Mouse (Mus musculus) embryonic facial prominence, embryonic 15.5 days (tissue): ENCODE data around the gene Trmt1. TPM values are rescaled to one million over a fixed set of nuclear protein-coding genes. Genes with fewer than 3 reads are reported as not detected.

ENCODE experiments used
- ATAC-seq: fragments of 200-750 bp; cut with Nextera tagmentation; 2 replicates; pipeline ENCODE4 v1.8.0; 2017; ENCODE audit warnings: low read depth, moderate TSS enrichment; ENCODE audit not compliant: insufficient number of reproducible peaks, low FRiP score, low TSS enrichment
- H3K27ac ChIP-seq: fragments of 300-500 bp; sonication (generic); replicated peaks from 2 replicates; pipeline ENCODE4 v1.5.1; 2015; ENCODE audit warnings: mild to moderate bottlenecking, inconsistent platforms
- H3K27me3 ChIP-seq: fragments of 300-500 bp; sonication (generic); 2 replicates; pipeline ENCODE4 v1.6.1; 2015; ENCODE audit warnings: inconsistent platforms
- H3K36me3 ChIP-seq: fragments of 300-500 bp; sonication (generic); 2 replicates; pipeline ENCODE4 v1.6.1; 2015; ENCODE audit warnings: mild to moderate bottlenecking, inconsistent platforms
- H3K4me1 ChIP-seq: fragments of 300-500 bp; sonication (generic); 2 replicates; pipeline ENCODE4 v1.6.1; 2015; ENCODE audit warnings: inconsistent platforms
- H3K4me2 ChIP-seq: fragments of 300-500 bp; sonication (generic); replicated peaks from 2 replicates; pipeline ENCODE4 v1.6.1; 2015; ENCODE audit warnings: mild to moderate bottlenecking, inconsistent platforms
- H3K4me3 ChIP-seq: fragments of 300-500 bp; sonication (generic); replicated peaks from 2 replicates; pipeline ENCODE4 v1.5.1; 2015; ENCODE audit warnings: mild to moderate bottlenecking, inconsistent platforms
- H3K9ac ChIP-seq: fragments of 300-500 bp; sonication (generic); 2 replicates; pipeline ENCODE4 v1.6.1; 2015; ENCODE audit warnings: inconsistent platforms
- H3K9me3 ChIP-seq: fragments of 300-500 bp; sonication (generic); replicated peaks from 2 replicates; pipeline ENCODE4 v1.6.1; 2016; ENCODE audit warnings: inconsistent platforms
- WGBS: fragments of 180-500 bp; shearing (Covaris S2); methylation state at CpG from one replicate; pipeline ENCODE4 v1.1.7; 2015; 5-methylcytosine and 5-hydroxymethylcytosine counted together
- polyA plus RNA-seq: library from polyadenylated mRNA; unstranded; fragments of >200 nt; fragmentation: Nextera tagmentation; extraction: Ambion mirVana; gene quantifications from 2 replicates; pipeline ENCODE4 v1.2.1, GENCODE M21; 2015

Trmt1 gene
- polyA plus RNA-seq, 1 experiment from 2014 or later = 78.2 TPM

DNA sequence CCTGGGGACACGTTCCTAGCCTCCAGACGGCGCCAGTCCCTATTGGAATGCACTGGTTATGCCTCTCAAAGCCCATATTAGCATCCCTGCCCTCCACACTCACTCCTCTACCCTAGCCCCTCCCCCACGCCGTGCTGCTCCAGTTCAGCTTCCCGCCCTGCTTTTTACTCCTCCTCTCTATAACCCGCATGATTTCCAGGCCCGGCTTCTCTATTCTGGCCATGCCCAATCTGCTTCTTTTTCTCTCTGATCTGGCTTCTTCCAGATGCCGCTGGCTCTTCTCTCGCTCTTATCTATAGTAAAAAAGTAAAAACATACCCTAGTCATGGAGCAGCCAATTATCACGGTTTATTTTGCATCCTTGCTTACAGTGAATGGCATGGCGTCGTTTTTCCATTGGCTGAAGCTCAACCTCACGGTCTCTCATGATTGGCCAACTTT, 38.6 kb upstream of the Trmt1 start:
- no peak for ATAC-seq
- WGBS = 4% methylated on average over 14 of the region's 14 CpGs
- no peak overlapping the region for H3K9ac ChIP-seq

DNA sequence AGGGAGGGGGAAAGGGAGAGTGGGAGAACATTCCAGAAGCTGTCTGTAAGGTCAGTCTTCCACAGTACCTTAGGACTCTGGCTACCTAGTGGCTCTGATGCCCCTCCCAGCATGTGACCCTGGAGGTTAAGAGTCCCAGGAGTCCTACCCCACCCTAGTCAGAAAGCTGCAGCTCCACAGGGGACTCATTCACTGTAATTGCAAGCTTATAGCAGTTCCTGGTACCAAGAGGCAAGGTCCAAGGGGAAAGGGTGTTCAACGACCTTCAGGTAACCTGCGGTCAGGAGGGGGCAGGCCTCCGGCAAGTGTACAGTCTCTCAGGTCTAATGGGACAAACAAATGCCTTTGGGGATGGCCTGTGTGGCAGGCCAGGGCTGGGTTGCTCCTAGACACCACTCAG, 35.9 kb upstream of the Trmt1 start:
- H3K4me1 ChIP-seq = peaks cover 15% of the 10 kb centered on the region
- H3K9me3 ChIP-seq = no peaks in the 10 kb centered on the region
- H3K9ac ChIP-seq = no peak overlapping the region
- H3K4me2 ChIP-seq = no peak overlapping the region
- no peaks in the 10 kb centered on the region for H3K36me3 ChIP-seq
- WGBS = 36% methylated on average over 3 of the region's 3 CpGs
- ATAC-seq = no peak
- H3K4me3 ChIP-seq = no peak overlapping the region
- no peaks in the 10 kb centered on the region for H3K27me3 ChIP-seq
- H3K27ac ChIP-seq = 0 out of 2 replicates have a peak overlapping the region, but pooled peaks have one; percentile 17

More for the DNA sequence above, 38.6 kb upstream of the Trmt1 start:
- no peaks in the 10 kb centered on the region for H3K27me3 ChIP-seq
- no peaks in the 10 kb centered on the region for H3K36me3 ChIP-seq
- H3K4me1 ChIP-seq = peaks cover 8% of the 10 kb centered on the region
- H3K9me3 ChIP-seq = no peaks in the 10 kb centered on the region
- peak overlapping the region; percentile 41 for H3K4me2 ChIP-seq
- H3K27ac ChIP-seq = no peak overlapping the region
- peak overlapping the region; percentile 13; the same call in 1 of the 2 replicates for H3K4me3 ChIP-seq

DNA sequence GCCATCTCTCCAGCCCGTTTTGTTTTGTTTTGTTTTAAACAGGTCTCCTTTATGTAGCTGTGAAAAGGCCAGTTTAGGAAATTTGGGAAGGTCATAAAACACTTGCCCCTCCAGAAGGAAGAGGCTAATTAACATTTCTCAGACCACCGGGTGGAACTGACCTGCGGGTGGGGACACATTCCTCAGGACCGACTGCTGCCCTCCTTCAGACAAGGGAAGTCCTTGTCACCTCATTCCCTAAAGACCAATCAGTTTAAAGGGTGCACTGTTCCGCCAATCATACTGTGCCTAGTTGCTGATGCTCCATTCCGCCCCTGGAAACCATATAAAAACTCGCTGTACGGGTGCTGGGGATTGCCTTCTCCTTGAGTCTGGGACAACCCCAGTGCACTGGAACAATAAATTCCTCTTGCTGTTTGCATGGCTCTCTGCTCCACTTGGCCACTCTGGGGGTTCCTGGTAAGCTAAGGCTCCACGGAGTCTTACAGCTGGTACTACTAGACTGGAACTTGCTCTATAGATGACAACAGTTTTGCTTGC, 32.9 kb upstream of the Trmt1 start:
- 49% methylated on average over 9 of the region's 9 CpGs for WGBS
- Histone ChIP-seq H3K9ac (no peak overlapping the region), H3K9me3 (no peaks in the 10 kb centered on the region), H3K27me3 (no peaks in the 10 kb centered on the region), H3K4me2 (no peak overlapping the region), H3K4me1 (peaks cover 35% of the 10 kb centered on the region), H3K27ac (no peak overlapping the region), H3K4me3 (no peak overlapping the region), H3K36me3 (no peaks in the 10 kb centered on the region)
- ATAC-seq = no peak

GRCm38 (mm10) chr8:84654597-84654996, 31.5 kb upstream of the Trmt1 start:
- peak overlapping the region; percentile 97 for H3K27ac ChIP-seq
- ATAC-seq = no peak
- WGBS = 31% methylated on average over 4 of the region's 4 CpGs
- no peaks in the 10 kb centered on the region for H3K27me3 ChIP-seq
- H3K4me3 ChIP-seq = no peak overlapping the region
- no peaks in the 10 kb centered on the region for H3K9me3 ChIP-seq
- no peak overlapping the region for H3K4me2 ChIP-seq
- no peaks in the 10 kb centered on the region for H3K36me3 ChIP-seq
- no peak overlapping the region for H3K9ac ChIP-seq
- H3K4me1 ChIP-seq = peaks cover 35% of the 10 kb centered on the region

DNA sequence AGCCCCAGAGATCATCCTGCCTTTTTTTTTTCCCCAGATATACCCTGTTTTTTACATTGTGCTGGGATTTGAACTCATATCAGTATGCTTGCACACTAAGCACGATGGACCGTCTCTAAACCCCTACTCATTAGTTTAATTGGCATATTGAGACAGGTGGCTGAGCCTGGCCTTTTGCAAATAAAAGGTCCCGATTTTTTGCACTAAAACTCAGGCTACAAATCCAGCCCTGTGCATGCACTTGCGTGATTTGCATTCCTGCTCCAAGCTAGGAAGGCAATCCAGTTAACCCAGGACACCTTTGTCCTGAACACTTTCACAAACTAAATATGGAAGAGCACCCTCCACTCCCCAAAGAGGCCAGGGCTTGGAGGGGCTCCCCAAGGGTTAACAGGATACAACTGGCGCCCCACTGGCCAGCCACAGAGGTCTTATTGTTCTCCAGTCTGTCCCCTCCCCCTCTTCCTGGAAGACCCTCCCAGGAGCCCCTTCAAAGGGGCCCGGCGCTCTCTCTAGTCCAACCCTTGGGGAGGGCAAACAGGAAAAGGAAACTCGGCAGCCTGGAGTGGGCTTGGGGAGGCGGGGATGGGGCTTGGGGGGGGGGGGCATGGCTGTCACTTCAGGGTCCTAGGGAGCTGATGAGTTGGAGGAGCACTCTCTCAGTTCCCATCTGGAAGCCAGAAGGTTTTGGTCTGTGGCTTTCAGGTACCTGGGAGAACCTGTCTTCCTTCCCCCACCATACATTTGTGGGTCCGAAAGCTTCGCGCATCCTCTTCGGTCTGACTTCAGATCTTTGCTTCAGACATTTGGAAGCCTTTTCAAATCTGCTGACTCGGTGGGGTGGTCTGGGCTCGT, 30.5 kb upstream of the Trmt1 start:
- H3K36me3 ChIP-seq = no peaks in the 10 kb centered on the region
- H3K4me1 ChIP-seq = peaks cover 45% of the 10 kb centered on the region
- peak; percentile 64 for ATAC-seq
- H3K9me3 ChIP-seq = no peaks in the 10 kb centered on the region
- no peaks in the 10 kb centered on the region for H3K27me3 ChIP-seq
- H3K4me2 ChIP-seq = peak overlapping the region; percentile 70
- peak overlapping the region; percentile 35 for H3K9ac ChIP-seq
- H3K27ac ChIP-seq = peak overlapping the region; percentile 97
- H3K4me3 ChIP-seq = peak overlapping the region; percentile 39
- WGBS = 2% methylated on average over 15 of the region's 15 CpGs

DNA sequence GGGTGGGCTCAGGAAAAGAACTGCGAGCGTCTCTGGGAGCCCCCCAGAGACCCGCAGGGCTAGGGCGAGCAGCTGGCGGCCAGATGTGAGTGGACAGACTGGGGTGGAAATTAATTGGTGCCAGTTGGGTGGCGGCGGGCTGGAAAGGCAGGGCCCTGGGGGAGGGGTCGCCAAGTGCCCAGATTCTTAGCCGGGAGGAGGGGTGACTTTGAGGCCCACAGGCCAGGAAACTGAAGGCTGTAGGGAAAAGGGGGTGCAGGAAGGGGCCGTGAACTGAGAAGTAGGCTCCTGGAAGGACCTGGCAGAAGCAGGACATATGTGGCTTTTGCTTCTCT, 29.9 kb upstream of the Trmt1 start:
- peak overlapping the region; percentile 70 for H3K4me2 ChIP-seq
- peak; percentile 30 for ATAC-seq
- peak overlapping the region; percentile 97 for H3K27ac ChIP-seq
- no peaks in the 10 kb centered on the region for H3K27me3 ChIP-seq
- peak overlapping the region; percentile 39 for H3K4me3 ChIP-seq
- peak overlapping the region; percentile 35 for H3K9ac ChIP-seq
- WGBS = under 1% methylated on average over 10 of the region's 10 CpGs
- H3K9me3 ChIP-seq = no peaks in the 10 kb centered on the region
- H3K4me1 ChIP-seq = peaks cover 51% of the 10 kb centered on the region
- no peaks in the 10 kb centered on the region for H3K36me3 ChIP-seq

DNA sequence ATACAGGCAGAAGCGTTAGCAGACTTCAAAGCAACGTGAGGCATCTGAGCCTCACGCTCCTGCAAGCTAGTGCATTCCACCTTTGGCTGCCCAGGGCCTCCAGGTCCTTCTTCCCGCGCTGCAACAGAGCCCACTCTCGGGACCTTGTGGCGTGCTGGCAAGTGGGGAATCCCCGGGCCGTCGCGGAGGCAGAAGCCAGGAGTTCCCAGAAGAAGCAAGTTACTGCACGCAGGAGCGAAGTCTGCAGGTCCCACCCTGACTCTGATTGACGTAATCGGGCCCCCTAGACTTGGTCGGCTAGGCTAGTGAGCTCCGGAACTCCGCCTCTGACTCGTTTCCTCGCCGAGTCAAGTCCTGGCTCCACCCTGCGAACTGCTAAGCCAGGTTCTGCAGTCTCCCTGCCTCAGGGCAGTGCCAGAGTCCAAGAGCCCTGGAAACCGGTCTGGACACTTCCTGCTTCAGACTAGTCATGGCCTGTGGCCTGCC, 29.4 kb upstream of the Trmt1 start:
- no peaks in the 10 kb centered on the region for H3K9me3 ChIP-seq
- peak overlapping the region; percentile 70 for H3K4me2 ChIP-seq
- no peaks in the 10 kb centered on the region for H3K36me3 ChIP-seq
- peak overlapping the region; percentile 35; the same call in 1 of the 2 replicates for H3K9ac ChIP-seq
- peak; percentile 64 for ATAC-seq
- WGBS = 2% methylated on average over 23 of the region's 23 CpGs
- H3K27me3 ChIP-seq = no peaks in the 10 kb centered on the region
- H3K4me1 ChIP-seq = peaks cover 56% of the 10 kb centered on the region
- H3K27ac ChIP-seq = peak overlapping the region; percentile 97
- H3K4me3 ChIP-seq = peak overlapping the region; percentile 39

DNA sequence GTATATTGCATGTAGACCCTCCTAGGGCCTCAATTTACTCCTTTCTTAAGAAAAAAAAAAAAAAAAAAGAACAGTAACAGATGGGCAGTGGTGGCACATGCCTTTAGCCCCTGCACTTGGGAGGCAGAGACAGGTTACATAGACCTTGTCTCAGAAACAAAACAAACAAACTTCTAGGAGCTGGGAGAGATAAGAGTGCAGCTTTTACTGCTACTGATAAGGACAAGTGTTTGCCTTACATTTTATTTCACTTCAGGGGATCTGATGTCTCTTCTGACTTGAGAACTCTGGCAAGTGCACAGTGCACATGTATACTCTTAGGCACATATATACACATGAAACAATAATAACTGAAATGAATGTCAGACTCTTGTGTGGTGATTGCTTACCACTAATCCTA, 28.9 kb upstream of the Trmt1 start:
- no peak for ATAC-seq
- peak overlapping the region; percentile 97 for H3K27ac ChIP-seq
- H3K4me1 ChIP-seq = peaks cover 57% of the 10 kb centered on the region
- H3K9me3 ChIP-seq = no peaks in the 10 kb centered on the region
- H3K4me2 ChIP-seq = peak overlapping the region; percentile 70
- no peaks in the 10 kb centered on the region for H3K36me3 ChIP-seq
- H3K4me3 ChIP-seq = peak overlapping the region; percentile 39
- H3K9ac ChIP-seq = peak overlapping the region; percentile 35; the same call in 1 of the 2 replicates
- no peaks in the 10 kb centered on the region for H3K27me3 ChIP-seq

GRCm38 (mm10) chr8:84657680-84658079, 28.4 kb upstream of the Trmt1 start:
- 34% methylated on average over 4 of the region's 4 CpGs for WGBS
- Histone ChIP-seq H3K9ac (no peak overlapping the region), H3K27me3 (no peaks in the 10 kb centered on the region), H3K27ac (peak overlapping the region; percentile 97), H3K4me3 (no peak overlapping the region), H3K4me2 (no peak overlapping the region), H3K9me3 (no peaks in the 10 kb centered on the region), H3K4me1 (peaks cover 57% of the 10 kb centered on the region), H3K36me3 (no peaks in the 10 kb centered on the region)
- no peak for ATAC-seq

DNA sequence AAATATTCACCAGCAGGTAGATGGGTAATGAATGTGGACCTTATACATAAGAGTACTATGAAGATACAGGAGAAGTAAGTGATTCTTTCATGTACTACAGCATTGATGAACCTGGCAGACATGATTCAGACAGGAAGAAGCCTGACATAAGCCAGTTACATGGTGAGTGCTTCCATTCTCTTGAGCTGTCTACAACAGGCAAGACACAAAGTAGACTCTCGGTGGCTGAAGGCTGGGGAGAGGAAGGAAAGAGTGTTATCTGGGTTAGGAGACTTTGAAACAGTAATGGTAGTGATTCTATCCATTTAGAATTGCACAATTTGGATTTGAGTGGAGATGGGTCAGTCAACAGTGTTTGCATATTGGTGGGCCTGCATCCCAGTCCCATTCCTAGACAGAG, 27.2 kb upstream of the Trmt1 start:
- H3K27ac ChIP-seq = peak overlapping the region; percentile 97; the same call in 1 of the 2 replicates

GRCm38 (mm10) chr8:84659936-84660818, 25.9 kb upstream of the Trmt1 start:
- peaks cover 62% of the 10 kb centered on the region for H3K4me1 ChIP-seq
- H3K36me3 ChIP-seq = no peaks in the 10 kb centered on the region
- no peaks in the 10 kb centered on the region for H3K27me3 ChIP-seq
- peak overlapping the region; percentile 86; the same call in 1 of the 2 replicates for H3K9ac ChIP-seq
- WGBS = 3% methylated on average over 33 of the region's 33 CpGs
- no peak for ATAC-seq
- peak overlapping the region; percentile 81 for H3K4me2 ChIP-seq
- peak overlapping the region; percentile 60 for H3K4me3 ChIP-seq
- no peaks in the 10 kb centered on the region for H3K9me3 ChIP-seq
- H3K27ac ChIP-seq = peak overlapping the region; percentile 97

More for the DNA sequence above, 27.2 kb upstream of the Trmt1 start:
- Histone ChIP-seq H3K4me3 (no peak overlapping the region), H3K9me3 (no peaks in the 10 kb centered on the region), H3K27me3 (no peaks in the 10 kb centered on the region), H3K4me1 (peaks cover 66% of the 10 kb centered on the region), H3K9ac (no peak overlapping the region), H3K36me3 (no peaks in the 10 kb centered on the region), H3K4me2 (no peak overlapping the region)
- ATAC-seq = no peak
- 48% methylated on average over 1 of the region's 1 CpGs for WGBS
